8 mouse cellular contexts compared by ENCODE assay signal in genomic region chr12:33061651-33062050, GRCm38 (mm10). TPM values are rescaled to one million over a fixed set of nuclear protein-coding genes. Genes with fewer than 3 reads are reported as not detected.
DNase-seq lines count a peak whose midpoint lies in the region; ATAC-seq lines count a peak whose summit lies in the region.

No protein-coding gene starts in this region.

- H3K27ac ChIP-seq in forebrain, embryonic 16.5 days (ENCODE audit: low read length) = peak overlapping the region; percentile 76
- H3K27ac ChIP-seq in midbrain, embryonic 14.5 days (replicated peaks; ENCODE audit: low read depth, low read length) = peak overlapping the region; percentile 33; the same call in 1 of the 2 replicates

- peak; percentile 68 for DNase-seq in MN1 (ENCODE audit: low spot score)
- peak; percentile 27 for DNase-seq in heart, postnatal 4 days
- peak; percentile 56 for DNase-seq in midbrain, embryonic 14.5 days
- no peak for DNase-seq in adrenal gland, postnatal 14 days
- DNase-seq in cerebellum, adult 9-11 months = no peak
- no peak for DNase-seq in Muller cell, postnatal 12 days (ENCODE audit: inconsistent ontology term)
- DNase-seq in urinary bladder, postnatal 25 days (ENCODE audit: low spot score) = no peak

- no peak overlapping the region for H3K4me3 ChIP-seq in forebrain, embryonic 16.5 days (replicated peaks; ENCODE audit: low read length)
- no peak overlapping the region for H3K4me3 ChIP-seq in midbrain, embryonic 14.5 days (replicated peaks; ENCODE audit: low read depth, low read length)

- peak; percentile 59 for ATAC-seq in forebrain, embryonic 16.5 days
- no peak for ATAC-seq in midbrain, embryonic 14.5 days (ENCODE audit: low FRiP score, low TSS enrichment)

- H3K4me2 ChIP-seq in forebrain, embryonic 16.5 days (ENCODE audit: low read length) = peak overlapping the region; percentile 26
- peak overlapping the region; percentile 24; the same call in 1 of the 2 replicates for H3K4me2 ChIP-seq in midbrain, embryonic 14.5 days (ENCODE audit: low read length)

- no peaks in the 10 kb centered on the region for H3K9me3 ChIP-seq in forebrain, embryonic 16.5 days (ENCODE audit: control insufficient read depth, low read length)
- H3K9me3 ChIP-seq in midbrain, embryonic 14.5 days (ENCODE audit: control insufficient read depth, low read length) = no peaks in the 10 kb centered on the region

- H3K36me3 ChIP-seq in forebrain, embryonic 16.5 days (ENCODE audit: control insufficient read depth, insufficient read depth) = no peaks in the 10 kb centered on the region
- no peaks in the 10 kb centered on the region for H3K36me3 ChIP-seq in midbrain, embryonic 14.5 days (ENCODE audit: control insufficient read depth, insufficient read depth, low read length)

- WGBS in forebrain, embryonic 16.5 days = 22% methylated on average over 8 of the region's 8 CpGs
- 33% methylated on average over 8 of the region's 8 CpGs for WGBS in midbrain, embryonic 14.5 days

- H3K27me3 ChIP-seq in forebrain, embryonic 16.5 days (replicated peaks; ENCODE audit: control insufficient read depth, insufficient read depth, low read length) = no peaks in the 10 kb centered on the region
- H3K27me3 ChIP-seq in midbrain, embryonic 14.5 days (ENCODE audit: control insufficient read depth, insufficient read depth, low read length) = no peaks in the 10 kb centered on the region; the same call in 1 of the 2 replicates

- H3K9ac ChIP-seq in forebrain, embryonic 16.5 days (replicated peaks; ENCODE audit: low read depth, low read length) = peak overlapping the region; percentile 23; the same call in 1 of the 2 replicates
- no peak overlapping the region for H3K9ac ChIP-seq in midbrain, embryonic 14.5 days (replicated peaks; ENCODE audit: low read length)

- peaks cover 33% of the 10 kb centered on the region for H3K4me1 ChIP-seq in forebrain, embryonic 16.5 days (replicated peaks; ENCODE audit: control insufficient read depth, insufficient read depth, low read length)
- peaks cover 24% of the 10 kb centered on the region for H3K4me1 ChIP-seq in midbrain, embryonic 14.5 days (ENCODE audit: control insufficient read depth, insufficient read depth, low read length)

RNA-seq across cellular contexts. Expression of gene Cdhr3, which starts 31.0 kb away (rescaled TPM):
- polyA plus RNA-seq in forebrain, embryonic 16.5 days (2015; fragmentation: Nextera tagmentation; extraction: Ambion mirVana) = 0.21 and 0.48 TPM in 2 replicates
- not detected for total RNA-seq in heart, postnatal 4 days (2021)
- 0.08 and 0.28 TPM in 2 replicates for polyA plus RNA-seq in midbrain, embryonic 14.5 days (2014; fragmentation: Nextera tagmentation; extraction: Ambion mirVana)
- total RNA-seq in adrenal gland, postnatal 14 days (2021) = not detected in 2 replicates

Comparison
In these comparisons a context has a peak if more than half of its experiments do, and no peak if none do; other contexts are left out.
1. DNase-seq: peak in MN1 (single experiment), heart, postnatal 4 days (single experiment) and midbrain, embryonic 14.5 days (single experiment); none in adrenal gland, postnatal 14 days (single experiment), cerebellum, adult 9-11 months (single experiment), Muller cell, postnatal 12 days (single experiment) and urinary bladder, postnatal 25 days (single experiment).